Mouse (Mus musculus) retina, postnatal 1 day (tissue): ENCODE results near the gene Galnt18.
A peak's percentile ranks its signal among the peaks of the same experiment; 100 is the strongest.

Experiments
- DNase-seq: peaks from one replicate; pipeline ENCODE4 v3.0.0-alpha.2; 2012

Galnt18 gene

DNA sequence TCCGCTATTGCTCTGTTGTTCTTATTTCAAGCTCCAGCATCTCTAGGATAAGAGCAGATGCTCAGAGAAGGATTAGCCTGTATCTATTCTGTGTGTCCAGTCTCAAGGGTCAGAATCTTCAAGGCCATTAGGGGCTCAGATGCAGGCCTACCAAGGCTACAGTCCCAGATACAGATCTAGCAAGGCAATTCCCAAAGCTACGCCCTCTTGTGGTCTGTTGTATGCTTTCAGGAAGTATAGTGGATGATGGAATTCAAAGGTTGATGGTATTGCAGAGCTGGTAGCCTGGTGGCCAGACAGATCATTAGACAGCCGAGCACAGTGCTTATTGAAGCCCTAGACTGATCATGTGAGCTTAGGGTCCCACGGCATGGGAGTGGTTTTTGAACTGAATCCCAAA is 320.1 kb downstream of the Galnt18 start:
- DNase-seq, result peak; percentile 27

DNA sequence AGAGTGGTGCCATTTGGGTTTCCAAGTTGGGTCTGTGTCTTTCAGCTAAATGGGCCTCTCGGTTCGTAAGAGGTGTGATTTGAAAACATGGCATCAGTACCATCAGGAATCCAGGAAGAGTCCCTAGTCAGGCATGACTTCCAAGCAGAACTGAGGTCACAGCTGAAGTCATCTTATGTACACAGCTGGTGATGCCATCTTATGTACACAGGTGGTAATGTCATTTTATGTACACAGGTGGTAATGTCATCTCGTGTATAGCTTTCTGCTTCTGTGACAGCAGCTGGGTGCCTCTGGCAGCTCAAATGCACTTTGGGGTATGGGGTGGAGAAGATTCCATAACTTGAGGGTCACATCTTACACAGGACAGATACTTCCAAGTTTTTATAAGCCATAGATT is 323.8 kb downstream of the Galnt18 start:
- no peak for DNase-seq

DNA sequence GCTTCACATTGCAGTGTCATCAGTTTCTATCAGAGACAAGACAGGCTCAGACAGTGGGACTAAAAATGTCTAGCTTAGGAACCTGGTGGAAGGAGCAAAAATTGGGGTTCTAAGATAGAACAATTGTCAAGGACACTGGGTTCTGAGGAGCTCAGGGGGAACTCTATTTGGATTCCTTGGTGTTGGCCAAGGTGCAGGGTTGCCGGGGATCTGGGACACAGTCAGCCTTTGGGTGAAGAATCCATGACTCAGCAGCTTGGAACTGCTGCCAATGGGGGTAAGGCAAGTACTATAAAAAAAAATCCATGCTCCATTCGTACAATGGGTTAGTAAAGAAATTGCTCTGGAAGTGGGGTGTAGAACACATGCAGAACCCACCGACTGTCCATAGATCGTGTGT is 324.2 kb downstream of the Galnt18 start:
- DNase-seq, result no peak

DNA sequence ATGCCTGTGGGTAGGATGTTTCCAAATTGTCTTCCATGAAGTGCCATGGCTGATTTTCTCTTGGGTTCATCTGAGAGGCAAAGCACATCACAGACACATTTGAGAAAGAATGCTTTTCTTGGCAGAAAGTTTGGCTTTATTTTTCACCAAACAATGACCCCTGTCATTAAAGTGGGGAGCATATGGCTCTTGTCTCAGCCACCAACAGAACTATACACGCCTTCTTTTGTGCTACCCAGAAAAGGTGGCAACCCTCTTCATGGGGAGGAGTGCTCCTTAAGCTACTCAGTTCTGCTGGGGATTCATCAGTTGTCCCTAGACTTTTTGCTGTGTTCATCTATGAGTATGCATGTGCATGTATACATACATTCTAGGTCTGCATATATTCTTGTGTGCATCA is 327.8 kb downstream of the Galnt18 start:
- DNase-seq, result no peak

DNA sequence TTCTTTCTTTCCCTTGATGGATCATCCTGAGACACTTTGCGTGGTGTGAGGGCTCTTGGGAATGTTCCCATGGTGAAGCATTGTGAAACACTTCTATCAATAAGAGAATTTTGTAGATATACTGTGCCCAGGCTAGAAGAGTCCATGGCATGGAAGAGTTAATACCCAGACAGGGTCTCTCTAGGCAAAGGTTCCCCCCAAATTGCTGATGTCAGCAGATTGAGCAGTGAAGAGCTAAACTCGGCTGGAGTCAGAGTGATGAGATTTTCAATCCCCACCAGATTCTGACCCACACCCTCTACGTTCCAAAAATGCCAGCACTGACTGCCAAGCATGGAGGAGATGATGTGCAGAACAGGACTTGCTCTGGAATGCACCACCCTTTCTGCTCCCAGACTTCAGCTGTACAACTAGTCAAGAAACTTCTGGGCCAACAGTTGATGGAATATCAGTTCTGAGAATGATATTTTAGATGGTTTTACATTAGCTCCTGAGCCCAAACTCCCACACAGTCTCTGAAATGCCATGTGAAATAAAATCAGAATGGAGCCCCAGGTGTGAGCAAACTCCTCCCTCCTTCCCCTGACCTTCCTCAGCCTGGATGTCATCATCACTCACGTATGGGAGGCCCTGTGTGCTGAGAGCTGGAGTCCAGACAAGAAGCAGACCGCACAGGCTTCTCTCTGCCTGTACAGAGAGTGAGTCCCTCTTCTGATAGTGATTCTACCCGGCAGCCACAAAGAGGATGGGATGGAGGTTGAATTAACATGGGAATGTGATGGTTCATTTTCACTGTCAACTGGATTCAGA is 329.3 kb downstream of the Galnt18 start:
- peak; percentile 20 for DNase-seq

DNA sequence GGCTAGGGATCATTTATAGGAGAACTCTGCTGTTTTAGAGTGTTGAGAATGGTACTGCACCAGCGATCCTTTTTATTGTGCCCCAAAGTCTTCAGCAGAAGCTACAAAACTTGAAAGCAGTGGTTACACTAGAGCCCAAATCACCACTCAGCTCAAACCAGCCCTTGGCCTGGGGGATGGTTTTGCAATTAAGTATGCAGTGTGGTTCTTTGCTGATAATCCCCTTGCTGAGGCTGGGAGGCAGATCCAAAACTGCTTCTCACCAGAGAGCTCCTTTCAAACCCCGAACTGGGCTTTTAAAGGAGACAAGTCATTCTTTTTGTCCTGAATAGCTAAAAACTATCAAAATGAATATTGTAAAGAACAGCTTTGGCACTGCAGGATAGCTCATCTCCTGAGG is 346.6 kb downstream of the Galnt18 start:
- DNase-seq, result no peak

DNA sequence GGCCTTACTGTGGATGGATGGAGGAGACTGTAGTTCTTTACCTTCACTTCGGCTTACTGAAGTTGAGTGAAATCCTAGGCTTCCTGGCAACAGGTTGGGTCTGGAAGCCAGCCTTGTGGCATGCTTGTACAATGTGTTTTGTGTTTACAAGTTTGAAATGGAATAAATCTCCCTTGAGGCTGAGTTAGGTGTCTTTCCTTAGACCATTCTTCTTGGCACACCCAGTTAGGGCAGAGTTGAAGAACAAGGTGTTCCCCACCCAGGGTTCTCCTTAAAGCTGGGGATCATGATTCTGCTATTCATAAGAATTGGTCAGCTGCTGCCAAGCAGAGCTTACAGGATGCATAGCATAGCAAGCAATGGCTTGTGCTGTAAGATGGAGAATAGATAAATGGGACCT is 352.4 kb downstream of the Galnt18 start:
- no peak for DNase-seq
